Mouse (Mus musculus): Measurements from ENCODE around the gene Alox12. TPM values are rescaled to one million over a fixed set of nuclear protein-coding genes. Genes with fewer than 3 reads are reported as not detected.

The Alox12 gene
- polyA plus RNA-seq, 1 experiment from 2014 or later, result 0.08 TPM

- WGBS, result 4% methylated on average over 18 of the region's 18 CpGs
- no peaks in the 10 kb centered on the region; the same call in 1 of the 2 replicates for H3K4me1 ChIP-seq (ENCODE audit: control insufficient read depth, insufficient read depth, low read length)
- no peak overlapping the region for H3K27ac ChIP-seq (ENCODE audit: low read depth, low read length)
- H3K4me3 ChIP-seq (ENCODE audit: low read depth, low read length), result no peak overlapping the region
- no peak overlapping the region for H3K9ac ChIP-seq (replicated peaks; ENCODE audit: low read depth, low read length)
- H3K27me3 ChIP-seq (ENCODE audit: control insufficient read depth, insufficient read depth, low read length), result peaks cover 28% of the 10 kb centered on the region
- ATAC-seq (ENCODE audit: low read depth), result no peak
- H3K9me3 ChIP-seq (ENCODE audit: control insufficient read depth, low read length), result no peaks in the 10 kb centered on the region
- no peaks in the 10 kb centered on the region for H3K36me3 ChIP-seq (ENCODE audit: control insufficient read depth, insufficient read depth, low read length)
- H3K4me2 ChIP-seq (ENCODE audit: low read depth, low read length), result 0 out of 2 replicates have a peak overlapping the region, but pooled peaks have one; percentile 29
Measured at GRCm38 (mm10) chr11:70254337-70254736, 816 bp downstream of the Alox12 start.

DNA sequence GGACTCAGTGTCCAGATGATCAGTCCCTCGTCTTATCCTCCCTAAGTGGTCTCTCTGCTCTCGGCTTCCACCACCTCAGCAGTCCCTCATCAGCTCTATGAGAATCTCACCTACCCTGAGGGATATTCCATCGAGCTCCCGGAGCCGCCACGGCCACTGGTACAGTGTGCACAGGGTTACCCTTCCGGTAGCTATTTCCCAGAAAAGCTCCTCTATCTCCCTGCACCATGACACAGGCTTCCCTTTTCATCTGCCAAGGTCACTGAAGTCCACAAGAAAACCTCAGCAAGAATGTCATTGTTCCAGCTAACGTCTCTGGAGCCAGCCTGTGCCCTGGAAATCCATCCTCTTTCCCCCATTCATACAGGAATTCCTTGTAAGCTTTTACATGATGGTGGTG is 3.3 kb downstream of the Alox12 start:
- no peak overlapping the region for H3K9ac ChIP-seq (replicated peaks; ENCODE audit: low read depth, low read length)
- peaks cover 28% of the 10 kb centered on the region for H3K27me3 ChIP-seq (ENCODE audit: control insufficient read depth, insufficient read depth, low read length)
- H3K9me3 ChIP-seq (ENCODE audit: control insufficient read depth, low read length), result no peaks in the 10 kb centered on the region
- no peak for ATAC-seq (ENCODE audit: low read depth)
- no peaks in the 10 kb centered on the region; the same call in 1 of the 2 replicates for H3K4me1 ChIP-seq (ENCODE audit: control insufficient read depth, insufficient read depth, low read length)
- WGBS, result 80% methylated on average over 8 of the region's 8 CpGs
- no peak overlapping the region for H3K4me3 ChIP-seq (ENCODE audit: low read depth, low read length)
- H3K4me2 ChIP-seq (ENCODE audit: low read depth, low read length), result no peak overlapping the region
- no peak overlapping the region for H3K27ac ChIP-seq (ENCODE audit: low read depth, low read length)
- no peaks in the 10 kb centered on the region for H3K36me3 ChIP-seq (ENCODE audit: control insufficient read depth, insufficient read depth, low read length)

DNA sequence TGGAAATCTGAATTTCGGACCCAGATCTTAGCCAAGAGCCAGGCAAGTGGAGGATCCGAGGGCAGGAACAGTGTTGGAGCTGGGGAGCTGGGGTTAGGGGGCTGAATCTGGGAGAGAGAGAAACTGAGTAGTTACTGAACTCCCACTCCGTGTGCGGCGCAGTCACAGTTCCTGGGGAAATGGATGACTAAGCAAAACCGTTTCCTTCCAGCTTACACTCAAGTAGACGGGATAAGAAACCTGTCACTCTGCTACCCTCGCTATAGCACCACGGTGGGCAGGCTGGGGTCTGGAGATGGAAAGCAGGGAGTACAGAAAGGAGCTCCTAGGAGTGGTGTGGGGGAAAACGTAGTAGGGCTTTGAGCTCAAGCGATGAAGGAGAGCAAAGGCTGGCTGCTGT is 5.0 kb downstream of the Alox12 start:
- WGBS, result 77% methylated on average over 11 of the region's 11 CpGs
- no peak overlapping the region for H3K27ac ChIP-seq (ENCODE audit: low read depth, low read length)
- no peaks in the 10 kb centered on the region for H3K36me3 ChIP-seq (ENCODE audit: control insufficient read depth, insufficient read depth, low read length)
- peaks cover 25% of the 10 kb centered on the region for H3K27me3 ChIP-seq (ENCODE audit: control insufficient read depth, insufficient read depth, low read length)
- no peak for ATAC-seq (ENCODE audit: low read depth)
- no peak overlapping the region for H3K4me3 ChIP-seq (ENCODE audit: low read depth, low read length)
- no peaks in the 10 kb centered on the region; the same call in 1 of the 2 replicates for H3K4me1 ChIP-seq (ENCODE audit: control insufficient read depth, insufficient read depth, low read length)
- H3K9me3 ChIP-seq (ENCODE audit: control insufficient read depth, low read length), result no peaks in the 10 kb centered on the region
- H3K4me2 ChIP-seq (ENCODE audit: low read depth, low read length), result no peak overlapping the region
- no peak overlapping the region for H3K9ac ChIP-seq (replicated peaks; ENCODE audit: low read depth, low read length)

DNA sequence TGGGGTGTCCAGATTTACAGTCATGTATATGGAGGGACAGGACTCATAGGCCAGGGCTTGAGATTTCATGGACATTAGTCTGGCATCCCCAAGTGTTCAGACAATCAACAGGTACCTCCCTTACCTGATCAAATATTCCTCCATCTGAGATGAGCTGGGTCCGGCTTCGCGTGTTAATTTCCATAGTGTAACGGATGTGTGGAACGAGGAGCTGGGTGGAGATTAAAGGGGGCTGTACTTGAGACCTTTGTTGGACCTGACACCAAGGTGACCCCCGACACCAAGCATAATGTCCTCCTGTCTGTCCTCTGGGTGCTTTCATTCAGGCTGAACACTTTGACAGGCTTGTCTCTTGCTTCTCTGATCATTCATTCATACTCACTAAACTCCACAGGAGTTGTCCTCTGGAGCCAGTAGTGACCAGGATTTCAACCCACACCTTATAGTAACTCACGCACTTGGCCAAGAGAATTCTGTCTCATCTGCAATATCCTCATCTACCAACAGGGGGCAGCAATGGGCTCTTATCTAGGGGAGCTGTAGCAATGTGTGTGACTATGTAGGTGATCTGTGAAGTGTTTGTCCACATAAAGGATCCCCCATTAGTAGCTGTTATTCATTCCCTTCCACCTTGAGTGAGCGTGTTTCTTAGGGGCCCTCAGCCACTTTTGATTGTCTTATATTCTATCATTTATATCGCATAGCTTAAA is 7.9 kb downstream of the Alox12 start:
- ATAC-seq (ENCODE audit: low read depth), result no peak
- H3K9me3 ChIP-seq (ENCODE audit: control insufficient read depth, low read length), result no peaks in the 10 kb centered on the region
- no peak overlapping the region for H3K4me2 ChIP-seq (ENCODE audit: low read depth, low read length)
- H3K27me3 ChIP-seq (ENCODE audit: control insufficient read depth, insufficient read depth, low read length), result peaks cover 3% of the 10 kb centered on the region; the same call in 1 of the 2 replicates
- 53% methylated on average over 9 of the region's 9 CpGs for WGBS
- H3K27ac ChIP-seq (ENCODE audit: low read depth, low read length), result no peak overlapping the region
- H3K4me3 ChIP-seq (ENCODE audit: low read depth, low read length), result no peak overlapping the region
- H3K9ac ChIP-seq (replicated peaks; ENCODE audit: low read depth, low read length), result no peak overlapping the region
- H3K36me3 ChIP-seq (ENCODE audit: control insufficient read depth, insufficient read depth, low read length), result no peaks in the 10 kb centered on the region
- no peaks in the 10 kb centered on the region for H3K4me1 ChIP-seq (ENCODE audit: control insufficient read depth, insufficient read depth, low read length)

DNA sequence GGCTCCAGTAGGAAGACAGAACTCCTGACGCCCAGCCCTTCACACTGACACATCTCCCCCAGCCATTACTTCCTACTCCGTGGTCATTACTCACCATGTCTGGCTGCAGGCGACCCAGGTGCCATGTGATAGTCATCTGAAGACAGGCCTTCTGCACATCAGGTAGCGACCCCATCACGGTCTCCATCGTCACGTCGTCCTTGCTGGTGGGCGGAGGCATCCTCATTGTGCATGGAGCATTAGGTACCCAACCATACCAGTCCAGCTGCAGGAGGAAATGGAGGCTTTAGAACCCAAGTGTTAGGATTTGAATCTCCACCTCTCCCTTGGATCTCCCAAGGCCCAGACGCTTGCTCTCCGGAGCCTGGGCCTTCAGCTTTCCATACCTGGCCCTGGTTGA is 12.6 kb downstream of the Alox12 start:
- no peaks in the 10 kb centered on the region for H3K27me3 ChIP-seq (ENCODE audit: control insufficient read depth, insufficient read depth, low read length)
- H3K27ac ChIP-seq (ENCODE audit: low read depth, low read length), result no peak overlapping the region
- H3K4me1 ChIP-seq (ENCODE audit: control insufficient read depth, insufficient read depth, low read length), result peaks cover 15% of the 10 kb centered on the region
- H3K36me3 ChIP-seq (ENCODE audit: control insufficient read depth, insufficient read depth, low read length), result no peaks in the 10 kb centered on the region
- no peak overlapping the region for H3K4me2 ChIP-seq (ENCODE audit: low read depth, low read length)
- no peaks in the 10 kb centered on the region for H3K9me3 ChIP-seq (ENCODE audit: control insufficient read depth, low read length)
- no peak for ATAC-seq (ENCODE audit: low read depth)
- no peak overlapping the region for H3K9ac ChIP-seq (replicated peaks; ENCODE audit: low read depth, low read length)
- H3K4me3 ChIP-seq (ENCODE audit: low read depth, low read length), result no peak overlapping the region
- 73% methylated on average over 11 of the region's 11 CpGs for WGBS

DNA sequence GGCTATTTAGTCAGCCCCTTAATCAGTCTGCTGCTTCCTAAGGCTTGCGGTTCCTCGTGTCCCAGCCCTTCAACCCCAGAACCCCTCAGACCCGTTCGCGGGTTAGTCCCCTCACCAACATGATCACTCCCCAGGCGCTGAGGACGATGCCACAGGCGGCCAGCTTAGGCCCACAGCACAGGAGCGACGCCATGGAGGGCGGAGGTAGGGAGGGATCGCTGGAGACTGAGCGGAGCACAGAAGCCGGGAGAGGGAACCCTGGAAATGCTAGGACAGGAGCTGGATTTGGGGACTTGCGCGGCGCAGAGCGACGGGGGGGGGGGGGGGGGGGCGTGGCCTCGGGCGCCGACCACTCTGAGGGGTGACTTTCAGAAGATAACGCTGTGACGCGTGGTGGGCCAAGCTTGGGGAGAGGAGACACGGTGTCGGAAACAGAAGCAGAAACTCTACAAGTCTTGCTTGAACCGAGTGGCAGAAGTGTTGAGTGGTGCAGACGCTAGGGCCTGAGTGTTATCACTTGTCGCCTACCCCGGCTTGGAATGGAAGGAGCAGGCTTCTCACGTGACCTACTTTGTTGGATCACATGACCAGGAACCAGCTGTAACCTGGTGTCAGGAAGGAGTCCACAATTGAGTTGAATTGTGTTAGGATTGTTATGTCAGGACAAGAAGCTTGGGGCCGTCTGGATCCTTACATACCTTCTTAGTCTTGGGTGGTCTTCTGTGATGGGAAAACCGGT is 15.4 kb downstream of the Alox12 start, which contains the start of the genes Gm21988 and Rnasek:
TSS of gene Gm21988 (minus strand) at position 290 of the 739 bp plus-strand sequence.
TSS of gene Rnasek (minus strand) at position 302 of the 739 bp plus-strand sequence.
- peak; percentile 44 for ATAC-seq (ENCODE audit: low read depth)
- Histone ChIP-seq H3K9me3 (ENCODE audit: control insufficient read depth, low read length) (no peaks in the 10 kb centered on the region), H3K27me3 (ENCODE audit: control insufficient read depth, insufficient read depth, low read length) (no peaks in the 10 kb centered on the region), H3K27ac (ENCODE audit: low read depth, low read length) (peak within 1 kb of the TSS; percentile 80), H3K9ac (replicated peaks; ENCODE audit: low read depth, low read length) (peak within 1 kb of the TSS; percentile 85), H3K4me2 (ENCODE audit: low read depth, low read length) (peak within 1 kb of the TSS; percentile 99), H3K36me3 (ENCODE audit: control insufficient read depth, insufficient read depth, low read length) (peaks cover 9% of the 10 kb centered on the region; the same call in 1 of the 2 replicates), H3K4me1 (ENCODE audit: control insufficient read depth, insufficient read depth, low read length) (peaks cover 27% of the 10 kb centered on the region), H3K4me3 (ENCODE audit: low read depth, low read length) (peak within 1 kb of the TSS; percentile 93)
- WGBS, result under 1% methylated on average over 29 of the region's 35 CpGs

DNA sequence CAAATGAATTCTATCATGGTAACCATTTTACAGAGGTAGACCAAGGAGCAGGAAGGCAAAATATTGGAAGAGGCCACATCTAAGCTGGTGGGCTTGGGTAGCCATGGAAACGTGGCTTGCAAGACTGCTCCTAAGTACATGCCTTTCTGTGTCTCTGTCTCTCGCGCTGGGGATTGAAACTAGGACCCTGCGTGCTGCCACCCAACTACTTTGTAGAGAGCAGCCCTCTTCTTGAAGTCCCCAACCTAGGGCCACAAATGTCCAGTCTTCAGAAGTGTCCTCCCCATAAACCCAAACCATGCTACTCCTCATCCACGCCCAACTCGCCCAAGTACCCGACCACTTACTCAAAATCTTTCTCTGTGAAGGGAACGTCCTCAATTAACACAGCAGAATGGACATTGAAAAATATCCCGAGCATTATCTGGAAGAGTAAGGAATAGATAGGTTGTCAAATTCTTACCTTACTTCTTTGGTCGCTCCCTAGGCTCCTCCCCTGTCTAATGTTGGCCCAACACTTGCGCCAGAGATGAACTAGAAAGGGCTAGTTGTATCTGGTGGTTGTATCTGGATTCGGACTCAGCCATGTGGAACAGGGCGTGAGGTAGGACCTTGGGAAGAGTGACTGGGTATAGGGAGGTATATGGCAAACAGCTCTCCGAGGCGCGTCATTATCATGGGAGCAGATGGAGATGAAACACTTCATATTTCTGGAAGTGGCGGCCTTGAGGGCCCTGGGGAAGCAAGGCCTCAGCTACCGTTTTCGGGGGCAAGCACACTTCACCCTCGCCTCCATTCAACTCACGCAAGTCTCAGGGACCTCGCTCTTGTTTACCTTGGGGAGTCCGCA is 16.3 kb downstream of the Alox12 start:
- Histone ChIP-seq H3K27me3 (ENCODE audit: control insufficient read depth, insufficient read depth, low read length) (no peaks in the 10 kb centered on the region), H3K27ac (ENCODE audit: low read depth, low read length) (peak overlapping the region; percentile 93), H3K4me2 (ENCODE audit: low read depth, low read length) (peak overlapping the region; percentile 99), H3K36me3 (ENCODE audit: control insufficient read depth, insufficient read depth, low read length) (peaks cover 11% of the 10 kb centered on the region; the same call in 1 of the 2 replicates), H3K9me3 (ENCODE audit: control insufficient read depth, low read length) (no peaks in the 10 kb centered on the region), H3K4me3 (ENCODE audit: low read depth, low read length) (peak overlapping the region; percentile 93), H3K4me1 (ENCODE audit: control insufficient read depth, insufficient read depth, low read length) (peaks cover 27% of the 10 kb centered on the region), H3K9ac (replicated peaks; ENCODE audit: low read depth, low read length) (peak overlapping the region; percentile 85)
- no peak for ATAC-seq (ENCODE audit: low read depth)
- 15% methylated on average over 23 of the region's 23 CpGs for WGBS

DNA sequence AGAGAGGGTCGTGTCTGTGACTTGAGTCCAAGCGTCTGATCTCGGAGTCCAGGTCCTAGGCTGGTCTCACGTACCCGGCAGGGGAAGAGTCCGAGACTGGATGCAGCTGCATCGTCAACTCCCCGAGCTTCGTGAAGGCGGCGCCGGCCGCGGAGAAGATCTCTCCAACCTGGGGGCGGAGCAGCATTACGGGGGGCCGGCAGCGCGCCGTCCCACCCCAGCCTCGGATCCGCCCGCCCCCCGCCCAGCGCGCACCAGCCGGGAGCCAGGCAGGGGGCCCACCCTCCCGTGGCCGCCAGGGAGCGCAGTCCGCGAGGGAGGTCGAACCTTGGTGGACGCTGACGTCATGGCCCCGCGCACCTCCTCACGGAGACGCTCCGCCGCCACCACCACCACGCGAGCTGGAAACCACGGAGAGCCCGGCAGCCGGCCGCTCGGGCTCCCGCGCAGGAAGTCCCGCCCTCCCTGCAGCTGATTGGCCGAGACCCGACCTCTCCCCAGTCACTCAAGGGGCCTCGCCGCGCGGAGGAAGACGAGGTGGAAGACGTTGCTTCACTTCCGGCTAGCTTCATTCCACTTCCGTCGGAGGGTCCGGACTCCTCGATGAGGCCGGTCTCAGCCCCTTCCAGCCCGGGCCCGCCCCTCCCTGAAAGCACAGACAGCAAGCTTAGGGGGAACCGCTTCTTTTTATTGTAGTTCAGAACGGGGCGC is 17.5 kb downstream of the Alox12 start, which contains the start of gene 0610010K14Rik:
TSS of gene 0610010K14Rik (minus strand) at position 458 of the 711 bp plus-strand sequence.
- Histone ChIP-seq H3K9ac (replicated peaks; ENCODE audit: low read depth, low read length) (peak within 1 kb of the TSS; percentile 76), H3K27me3 (ENCODE audit: control insufficient read depth, insufficient read depth, low read length) (no peaks in the 10 kb centered on the region), H3K4me1 (ENCODE audit: control insufficient read depth, insufficient read depth, low read length) (peaks cover 27% of the 10 kb centered on the region), H3K4me2 (ENCODE audit: low read depth, low read length) (peak within 1 kb of the TSS; percentile 99), H3K4me3 (ENCODE audit: low read depth, low read length) (peak within 1 kb of the TSS; percentile 93), H3K27ac (ENCODE audit: low read depth, low read length) (peak within 1 kb of the TSS; percentile 93), H3K9me3 (ENCODE audit: control insufficient read depth, low read length) (no peaks in the 10 kb centered on the region), H3K36me3 (ENCODE audit: control insufficient read depth, insufficient read depth, low read length) (peaks cover 11% of the 10 kb centered on the region; the same call in 1 of the 2 replicates)
- under 1% methylated on average over 68 of the region's 70 CpGs for WGBS
- peak; percentile 93 for ATAC-seq (ENCODE audit: low read depth)
